Mouse (Mus musculus): Measurements from ENCODE around the gene Mup4. TPM values are rescaled to one million over a fixed set of nuclear protein-coding genes. Genes with fewer than 3 reads are reported as not detected.
"Not testable (repeated sequence)": the region's sequence is repeated elsewhere in the genome, so short reads cannot be mapped to it uniquely, and the experiment has no call there.

Mup4 gene
- polyA plus RNA-seq (2016; fragmentation: Nextera tagmentation; extraction: Ambion mirVana): not detected in 2 replicates

- no peaks in the 10 kb centered on the region for H3K9me3 ChIP-seq (replicated peaks)
- 79% methylated on average over 3 of the region's 3 CpGs for WGBS
These were observed at the start of gene Mup4 for GRCm38 (mm10) chr4:59960610-59961009. TSS of gene Mup4 (minus strand) at chr4:59960710.

GRCm38 (mm10) chr4:59997894-59998293 is 37.4 kb upstream of the Mup4 start:
- not testable (repeated sequence) for H3K4me1 ChIP-seq; H3K36me3 ChIP-seq; H3K27me3 ChIP-seq (ENCODE audit: low read depth, poor library complexity, severe bottlenecking); DNase-seq (ENCODE audit: low spot score); H3K4me3 ChIP-seq; H3K9me3 ChIP-seq (replicated peaks); H3K27ac ChIP-seq (replicated peaks)

More at GRCm38 (mm10) chr4:59960610-59961009, at the start of gene Mup4:
- DNase-seq (ENCODE audit: low spot score): no peak
- Histone ChIP-seq H3K36me3 (no peaks in the 10 kb centered on the region), H3K27ac (replicated peaks) (no peak within 1 kb of the TSS), H3K27me3 (ENCODE audit: low read depth, poor library complexity, severe bottlenecking) (no peaks in the 10 kb centered on the region), H3K4me1 (peaks cover 8% of the 10 kb centered on the region; the same call in 1 of the 2 replicates), H3K4me3 (no peak within 1 kb of the TSS)

GRCm38 (mm10) chr4:59963405-59964344 is 3.2 kb upstream of the Mup4 start, which contains the start of gene Mup6:
TSS of gene Mup6 (plus strand) at chr4:59964294.
- no peaks in the 10 kb centered on the region for H3K9me3 ChIP-seq (replicated peaks)
- no peaks in the 10 kb centered on the region for H3K36me3 ChIP-seq
- no peak within 1 kb of the TSS for H3K27ac ChIP-seq (replicated peaks)
- no peaks in the 10 kb centered on the region for H3K27me3 ChIP-seq (ENCODE audit: low read depth, poor library complexity, severe bottlenecking)
- DNase-seq (ENCODE audit: low spot score): no peak
- 40% methylated on average over 3 of the region's 3 CpGs for WGBS
- peaks cover 8% of the 10 kb centered on the region; the same call in 1 of the 2 replicates for H3K4me1 ChIP-seq
- H3K4me3 ChIP-seq: no peak within 1 kb of the TSS

- no peaks in the 10 kb centered on the region for H3K27me3 ChIP-seq (ENCODE audit: low read depth, poor library complexity, severe bottlenecking)
- no peak overlapping the region for H3K27ac ChIP-seq (replicated peaks)
- H3K9me3 ChIP-seq (replicated peaks): no peaks in the 10 kb centered on the region
- WGBS: 77% methylated on average over 2 of the region's 2 CpGs
- no peaks in the 10 kb centered on the region for H3K36me3 ChIP-seq
- no peak for DNase-seq (ENCODE audit: low spot score)
- no peak overlapping the region for H3K4me3 ChIP-seq
- H3K4me1 ChIP-seq: no peaks in the 10 kb centered on the region
These were observed 23.0 kb downstream of the Mup4 start for GRCm38 (mm10) chr4:59937543-59937942.

GRCm38 (mm10) chr4:59932505-59933281 is 27.8 kb downstream of the Mup4 start:
- Histone ChIP-seq H3K27ac (replicated peaks) (no peak overlapping the region), H3K27me3 (ENCODE audit: low read depth, poor library complexity, severe bottlenecking) (no peaks in the 10 kb centered on the region), H3K4me3 (no peak overlapping the region), H3K9me3 (replicated peaks) (no peaks in the 10 kb centered on the region), H3K36me3 (no peaks in the 10 kb centered on the region), H3K4me1 (no peaks in the 10 kb centered on the region)
- DNase-seq (ENCODE audit: low spot score): peak; percentile 28
- WGBS: 59% methylated on average over 6 of the region's 6 CpGs

GRCm38 (mm10) chr4:59928347-59928746 is 32.2 kb downstream of the Mup4 start:
- H3K36me3 ChIP-seq: no peaks in the 10 kb centered on the region
- no peaks in the 10 kb centered on the region for H3K9me3 ChIP-seq (replicated peaks)
- H3K4me1 ChIP-seq: no peaks in the 10 kb centered on the region
- H3K4me3 ChIP-seq: no peak overlapping the region
- peak; percentile 52 for DNase-seq (ENCODE audit: low spot score)
- no peak overlapping the region for H3K27ac ChIP-seq (replicated peaks)
- no peaks in the 10 kb centered on the region for H3K27me3 ChIP-seq (ENCODE audit: low read depth, poor library complexity, severe bottlenecking)
- WGBS: 25% methylated on average over 6 of the region's 6 CpGs

- H3K27me3 ChIP-seq (ENCODE audit: low read depth, poor library complexity, severe bottlenecking): no peaks in the 10 kb centered on the region
These were observed 32.8 kb downstream of the Mup4 start for GRCm38 (mm10) chr4:59927666-59928065.

GRCm38 (mm10) chr4:59925082-59925481 is 35.4 kb downstream of the Mup4 start:
- 86% methylated on average over 9 of the region's 9 CpGs for WGBS
- H3K4me3 ChIP-seq: no peak overlapping the region
- no peaks in the 10 kb centered on the region for H3K36me3 ChIP-seq
- no peaks in the 10 kb centered on the region for H3K9me3 ChIP-seq (replicated peaks)
- no peaks in the 10 kb centered on the region for H3K4me1 ChIP-seq
- H3K27ac ChIP-seq (replicated peaks): no peak overlapping the region
- H3K27me3 ChIP-seq (ENCODE audit: low read depth, poor library complexity, severe bottlenecking): no peaks in the 10 kb centered on the region
- DNase-seq (ENCODE audit: low spot score): no peak

More at GRCm38 (mm10) chr4:59927666-59928065, 32.8 kb downstream of the Mup4 start:
- Histone ChIP-seq H3K36me3 (no peaks in the 10 kb centered on the region), H3K9me3 (replicated peaks) (no peaks in the 10 kb centered on the region), H3K4me1 (no peaks in the 10 kb centered on the region), H3K27ac (replicated peaks) (no peak overlapping the region), H3K4me3 (no peak overlapping the region)
- WGBS: 90% methylated on average over 3 of the region's 3 CpGs
- DNase-seq (ENCODE audit: low spot score): no peak

- Histone ChIP-seq H3K36me3 (no peaks in the 10 kb centered on the region), H3K27ac (replicated peaks) (no peak overlapping the region), H3K4me3 (no peak overlapping the region), H3K9me3 (replicated peaks) (no peaks in the 10 kb centered on the region), H3K4me1 (peaks cover 11% of the 10 kb centered on the region; the same call in 1 of the 2 replicates), H3K27me3 (ENCODE audit: low read depth, poor library complexity, severe bottlenecking) (peaks cover 27% of the 10 kb centered on the region)
- WGBS: 88% methylated on average over 3 of the region's 3 CpGs
- no peak for DNase-seq (ENCODE audit: low spot score)
These were observed 42.5 kb downstream of the Mup4 start for GRCm38 (mm10) chr4:59917966-59918365.

- no peaks in the 10 kb centered on the region for H3K36me3 ChIP-seq
- no peaks in the 10 kb centered on the region for H3K9me3 ChIP-seq (replicated peaks)
- H3K4me3 ChIP-seq: peak within 1 kb of the TSS; percentile 23; the same call in 1 of the 2 replicates
- no peak within 1 kb of the TSS for H3K27ac ChIP-seq (replicated peaks)
- peaks cover 27% of the 10 kb centered on the region for H3K27me3 ChIP-seq (ENCODE audit: low read depth, poor library complexity, severe bottlenecking)
- 17% methylated on average over 22 of the region's 22 CpGs for WGBS
- peaks cover 11% of the 10 kb centered on the region; the same call in 1 of the 2 replicates for H3K4me1 ChIP-seq
- DNase-seq (ENCODE audit: low spot score): no peak
These were observed 45.7 kb downstream of the Mup4 start, which contains the start of gene Slc46a2 for GRCm38 (mm10) chr4:59914608-59915403. TSS of gene Slc46a2 (minus strand) at chr4:59915056.

GRCm38 (mm10) chr4:59908785-59909184 is 51.7 kb downstream of the Mup4 start:
- 94% methylated on average over 2 of the region's 2 CpGs for WGBS
- no peak overlapping the region for H3K27ac ChIP-seq (replicated peaks)
- no peak for DNase-seq (ENCODE audit: low spot score)
- H3K4me3 ChIP-seq: no peak overlapping the region
- H3K36me3 ChIP-seq: no peaks in the 10 kb centered on the region
- H3K9me3 ChIP-seq (replicated peaks): no peaks in the 10 kb centered on the region
- peaks cover 4% of the 10 kb centered on the region for H3K27me3 ChIP-seq (ENCODE audit: low read depth, poor library complexity, severe bottlenecking)
- H3K4me1 ChIP-seq: peaks cover 4% of the 10 kb centered on the region; the same call in 1 of the 2 replicates

GRCm38 (mm10) chr4:59907657-59908230 is 52.8 kb downstream of the Mup4 start:
- no peaks in the 10 kb centered on the region for H3K9me3 ChIP-seq (replicated peaks)
- H3K4me1 ChIP-seq: peaks cover 4% of the 10 kb centered on the region; the same call in 1 of the 2 replicates
- 48% methylated on average over 10 of the region's 10 CpGs for whole genome bisulfite sequencing
- no peaks in the 10 kb centered on the region for H3K36me3 ChIP-seq
- H3K27me3 ChIP-seq (ENCODE audit: low read depth, poor library complexity, severe bottlenecking): no peaks in the 10 kb centered on the region
- no peak overlapping the region for H3K27ac ChIP-seq (replicated peaks)
- no peak for DNase-seq (ENCODE audit: low spot score)
- no peak overlapping the region for H3K4me3 ChIP-seq

Data from midbrain, embryonic 10.5 days (tissue).